Mouse (Mus musculus): ENCODE data around the gene Pcgf2.

DNA sequence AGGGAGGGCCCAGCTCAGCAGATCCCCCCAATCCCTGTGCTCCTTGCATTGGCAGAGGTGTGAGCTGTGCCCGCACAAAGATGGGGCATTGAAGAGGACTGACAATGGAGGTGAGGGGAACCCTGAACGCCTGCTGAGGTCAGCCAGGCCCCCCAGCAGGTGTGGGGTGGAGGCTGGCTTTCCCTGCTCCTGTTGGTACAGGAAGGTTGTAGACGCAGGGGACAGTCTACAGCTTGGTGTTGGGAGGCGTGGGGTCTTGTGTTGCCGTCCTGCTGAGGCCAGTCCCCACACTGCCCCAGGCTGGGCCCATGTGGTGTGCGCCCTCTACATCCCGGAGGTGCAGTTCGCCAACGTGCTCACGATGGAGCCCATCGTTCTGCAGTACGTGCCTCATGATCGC, 34.9 kb downstream of the Pcgf2 start:
- TF ChIP-seq POLR2A (IDR thresholded peaks at IDR 0.05; ENCODE audit: borderline replicate concordance, extremely low read depth, low read depth, low read length) (no peak), CTCF (IDR thresholded peaks at IDR 0.05; ENCODE audit: insufficient read depth, low read length) (no peak)
